Mouse (Mus musculus): Measurements from ENCODE around the gene Exoc4. TPM values are rescaled to one million over a fixed set of nuclear protein-coding genes. Genes with fewer than 3 reads are reported as not detected.

Exoc4 gene
- polyA plus RNA-seq, 1 experiment from 2014 or later: 9.8 TPM

GRCm38 (mm10) chr6:33310486-33310885 lies 61.6 kb downstream of the Exoc4 start:
- no peaks in the 10 kb centered on the region; the same call in 1 of the 2 replicates for H3K36me3 ChIP-seq (replicated peaks)
- 92% methylated on average over 1 of the region's 1 CpGs for WGBS (ENCODE audit: insufficient replicate concordance)
- no peaks in the 10 kb centered on the region for H3K4me1 ChIP-seq (replicated peaks)
- no peak overlapping the region for H3K27ac ChIP-seq (replicated peaks)
- no peaks in the 10 kb centered on the region for H3K27me3 ChIP-seq
- ATAC-seq (ENCODE audit: insufficient read depth): no peak
- H3K4me2 ChIP-seq: no peak overlapping the region
- no peak overlapping the region for H3K9ac ChIP-seq
- no peak overlapping the region for H3K4me3 ChIP-seq (replicated peaks)
- no peaks in the 10 kb centered on the region for H3K9me3 ChIP-seq (replicated peaks)

GRCm38 (mm10) chr6:33322849-33323248 lies 74.0 kb downstream of the Exoc4 start:
- Histone ChIP-seq H3K36me3 (replicated peaks) (no peaks in the 10 kb centered on the region), H3K9ac (no peak overlapping the region), H3K27me3 (no peaks in the 10 kb centered on the region), H3K27ac (replicated peaks) (no peak overlapping the region), H3K4me1 (replicated peaks) (no peaks in the 10 kb centered on the region), H3K9me3 (replicated peaks) (no peaks in the 10 kb centered on the region), H3K4me2 (no peak overlapping the region), H3K4me3 (replicated peaks) (no peak overlapping the region)
- ATAC-seq (ENCODE audit: insufficient read depth): no peak
- 53% methylated on average over 3 of the region's 3 CpGs for WGBS (ENCODE audit: insufficient replicate concordance)

- WGBS (ENCODE audit: insufficient replicate concordance): 73% methylated on average over 4 of the region's 4 CpGs
- Histone ChIP-seq H3K4me3 (replicated peaks) (no peak overlapping the region), H3K9ac (no peak overlapping the region), H3K36me3 (replicated peaks) (no peaks in the 10 kb centered on the region), H3K9me3 (replicated peaks) (no peaks in the 10 kb centered on the region), H3K4me1 (replicated peaks) (no peaks in the 10 kb centered on the region), H3K27ac (replicated peaks) (no peak overlapping the region), H3K4me2 (no peak overlapping the region), H3K27me3 (no peaks in the 10 kb centered on the region)
- ATAC-seq (ENCODE audit: insufficient read depth): no peak
Measured at GRCm38 (mm10) chr6:33323386-33323785, 74.5 kb downstream of the Exoc4 start.

GRCm38 (mm10) chr6:33328326-33328725 lies 79.4 kb downstream of the Exoc4 start:
- ATAC-seq (ENCODE audit: insufficient read depth): no peak
- H3K9ac ChIP-seq: no peak overlapping the region
- no peak overlapping the region for H3K27ac ChIP-seq (replicated peaks)
- no peaks in the 10 kb centered on the region for H3K9me3 ChIP-seq (replicated peaks)
- H3K36me3 ChIP-seq (replicated peaks): no peaks in the 10 kb centered on the region
- no peaks in the 10 kb centered on the region for H3K4me1 ChIP-seq (replicated peaks)
- no peak overlapping the region for H3K4me2 ChIP-seq
- no peak overlapping the region for H3K4me3 ChIP-seq (replicated peaks)
- H3K27me3 ChIP-seq: no peaks in the 10 kb centered on the region
- WGBS (ENCODE audit: insufficient replicate concordance): 48% methylated on average over 1 of the region's 1 CpGs

- Histone ChIP-seq H3K27ac (replicated peaks) (no peak overlapping the region), H3K36me3 (replicated peaks) (no peaks in the 10 kb centered on the region), H3K9me3 (replicated peaks) (no peaks in the 10 kb centered on the region), H3K4me1 (replicated peaks) (no peaks in the 10 kb centered on the region), H3K9ac (no peak overlapping the region), H3K27me3 (no peaks in the 10 kb centered on the region), H3K4me3 (replicated peaks) (no peak overlapping the region), H3K4me2 (no peak overlapping the region)
- ATAC-seq (ENCODE audit: insufficient read depth): no peak
- WGBS (ENCODE audit: insufficient replicate concordance): 75% methylated on average over 1 of the region's 1 CpGs
Measured at GRCm38 (mm10) chr6:33347088-33347775, 98.3 kb downstream of the Exoc4 start.

GRCm38 (mm10) chr6:33361613-33362012 lies 112.7 kb downstream of the Exoc4 start:
- no peak overlapping the region for H3K4me3 ChIP-seq (replicated peaks)
- no peaks in the 10 kb centered on the region for H3K36me3 ChIP-seq (replicated peaks)
- WGBS (ENCODE audit: insufficient replicate concordance): 75% methylated on average over 6 of the region's 6 CpGs
- H3K9ac ChIP-seq: no peak overlapping the region
- no peak overlapping the region for H3K4me2 ChIP-seq
- H3K27me3 ChIP-seq: no peaks in the 10 kb centered on the region
- no peak overlapping the region for H3K27ac ChIP-seq (replicated peaks)
- H3K4me1 ChIP-seq (replicated peaks): no peaks in the 10 kb centered on the region
- no peaks in the 10 kb centered on the region for H3K9me3 ChIP-seq (replicated peaks)
- no peak for ATAC-seq (ENCODE audit: insufficient read depth)

GRCm38 (mm10) chr6:33380517-33380916 lies 131.6 kb downstream of the Exoc4 start:
- WGBS (ENCODE audit: insufficient replicate concordance): 66% methylated on average over 3 of the region's 3 CpGs
- no peaks in the 10 kb centered on the region for H3K36me3 ChIP-seq (replicated peaks)
- no peak for ATAC-seq (ENCODE audit: insufficient read depth)

GRCm38 (mm10) chr6:33382176-33382575 lies 133.3 kb downstream of the Exoc4 start:
- Histone ChIP-seq H3K27ac (replicated peaks) (no peak overlapping the region), H3K4me3 (replicated peaks) (no peak overlapping the region), H3K4me1 (replicated peaks) (no peaks in the 10 kb centered on the region), H3K9me3 (replicated peaks) (no peaks in the 10 kb centered on the region), H3K27me3 (no peaks in the 10 kb centered on the region), H3K9ac (no peak overlapping the region), H3K36me3 (replicated peaks) (no peaks in the 10 kb centered on the region), H3K4me2 (no peak overlapping the region)
- no peak for ATAC-seq (ENCODE audit: insufficient read depth)
- WGBS (ENCODE audit: insufficient replicate concordance): 72% methylated on average over 3 of the region's 3 CpGs

More at GRCm38 (mm10) chr6:33380517-33380916, 131.6 kb downstream of the Exoc4 start:
- Histone ChIP-seq H3K27me3 (no peaks in the 10 kb centered on the region), H3K9me3 (replicated peaks) (no peaks in the 10 kb centered on the region), H3K9ac (no peak overlapping the region), H3K4me1 (replicated peaks) (no peaks in the 10 kb centered on the region), H3K27ac (replicated peaks) (no peak overlapping the region), H3K4me3 (replicated peaks) (no peak overlapping the region), H3K4me2 (no peak overlapping the region)

- Histone ChIP-seq H3K27me3 (no peaks in the 10 kb centered on the region), H3K4me1 (replicated peaks) (no peaks in the 10 kb centered on the region), H3K27ac (replicated peaks) (no peak overlapping the region), H3K9ac (no peak overlapping the region), H3K4me2 (no peak overlapping the region), H3K36me3 (replicated peaks) (no peaks in the 10 kb centered on the region), H3K9me3 (replicated peaks) (no peaks in the 10 kb centered on the region), H3K4me3 (replicated peaks) (no peak overlapping the region)
- WGBS (ENCODE audit: insufficient replicate concordance): 58% methylated on average over 2 of the region's 2 CpGs
- ATAC-seq (ENCODE audit: insufficient read depth): no peak
Measured at GRCm38 (mm10) chr6:33392020-33392419, 143.1 kb downstream of the Exoc4 start.

- H3K9ac ChIP-seq: no peak overlapping the region
- no peak overlapping the region for H3K4me3 ChIP-seq (replicated peaks)
- no peaks in the 10 kb centered on the region for H3K4me1 ChIP-seq (replicated peaks)
- 50% methylated on average over 1 of the region's 1 CpGs for WGBS (ENCODE audit: insufficient replicate concordance)
- no peaks in the 10 kb centered on the region for H3K36me3 ChIP-seq (replicated peaks)
- H3K4me2 ChIP-seq: no peak overlapping the region
- H3K27ac ChIP-seq (replicated peaks): no peak overlapping the region
- H3K27me3 ChIP-seq: no peaks in the 10 kb centered on the region
- no peak for ATAC-seq (ENCODE audit: insufficient read depth)
- no peaks in the 10 kb centered on the region for H3K9me3 ChIP-seq (replicated peaks)
Measured at GRCm38 (mm10) chr6:33399491-33399890, 150.6 kb downstream of the Exoc4 start.

- no peak overlapping the region for H3K9ac ChIP-seq
- no peak for ATAC-seq (ENCODE audit: insufficient read depth)
- H3K4me2 ChIP-seq: no peak overlapping the region
- no peak overlapping the region for H3K4me3 ChIP-seq (replicated peaks)
- no peaks in the 10 kb centered on the region for H3K9me3 ChIP-seq (replicated peaks)
- H3K27ac ChIP-seq (replicated peaks): no peak overlapping the region
- no peaks in the 10 kb centered on the region for H3K36me3 ChIP-seq (replicated peaks)
- WGBS (ENCODE audit: insufficient replicate concordance): 21% methylated on average over 2 of the region's 2 CpGs
- H3K27me3 ChIP-seq: no peaks in the 10 kb centered on the region
- H3K4me1 ChIP-seq (replicated peaks): no peaks in the 10 kb centered on the region
Measured at GRCm38 (mm10) chr6:33401161-33401560, 152.3 kb downstream of the Exoc4 start.
